Mouse (Mus musculus) neural tube, embryonic 12.5 days (tissue): ENCODE measurements around the gene Ryr1. TPM values are rescaled to one million over a fixed set of nuclear protein-coding genes. Genes with fewer than 3 reads are reported as not detected.
A peak's percentile ranks its signal among the peaks of the same experiment; 100 is the strongest.

Source experiments
- ATAC-seq: fragments of 200-750 bp; cut with Nextera tagmentation; 2 replicates; pipeline ENCODE4 v1.8.0; 2017; ENCODE audit warnings: low read depth, mild to moderate bottlenecking, moderate TSS enrichment, moderate library complexity; ENCODE audit not compliant: low FRiP score
- H3K27ac ChIP-seq: fragments of 300-500 bp; sonication (generic); 2 replicates; pipeline ENCODE4 v1.5.1; 2016
- H3K27me3 ChIP-seq: fragments of 300-500 bp; sonication (generic); replicated peaks from 2 replicates; pipeline ENCODE4 v1.6.1; 2016; ENCODE audit warnings: mild to moderate bottlenecking
- H3K36me3 ChIP-seq: fragments of 300-500 bp; sonication (generic); 2 replicates; pipeline ENCODE4 v1.6.1; 2016; ENCODE audit warnings: mild to moderate bottlenecking
- H3K4me1 ChIP-seq: fragments of 300-500 bp; sonication (generic); 2 replicates; pipeline ENCODE4 v1.6.1; 2016
- H3K4me2 ChIP-seq: fragments of 300-500 bp; sonication (generic); replicated peaks from 2 replicates; pipeline ENCODE4 v1.6.1; 2016; ENCODE audit warnings: mild to moderate bottlenecking
- H3K4me3 ChIP-seq: fragments of 300-500 bp; sonication (generic); 2 replicates; pipeline ENCODE4 v1.5.1; 2016
- H3K9ac ChIP-seq: fragments of 300-500 bp; sonication (generic); 2 replicates; pipeline ENCODE4 v1.6.1; 2016; ENCODE audit warnings: mild to moderate bottlenecking
- H3K9me3 ChIP-seq: fragments of 300-500 bp; sonication (generic); 2 replicates; pipeline ENCODE4 v1.6.1; 2016; ENCODE audit warnings: mild to moderate bottlenecking
- WGBS: fragments of 180-500 bp; shearing (Covaris S2); methylation state at CpG from one replicate; pipeline ENCODE4 v1.1.7; 2016; 5-methylcytosine and 5-hydroxymethylcytosine counted together
- polyA plus RNA-seq: library from polyadenylated mRNA; unstranded; fragments of >200 nt; fragmentation: Nextera tagmentation; extraction: Ambion mirVana; gene quantifications from 2 replicates; pipeline ENCODE4 v1.2.1, GENCODE M21; 2016

Gene Ryr1
- polyA plus RNA-seq, 1 experiment from 2014 or later = 5.0 TPM

DNA sequence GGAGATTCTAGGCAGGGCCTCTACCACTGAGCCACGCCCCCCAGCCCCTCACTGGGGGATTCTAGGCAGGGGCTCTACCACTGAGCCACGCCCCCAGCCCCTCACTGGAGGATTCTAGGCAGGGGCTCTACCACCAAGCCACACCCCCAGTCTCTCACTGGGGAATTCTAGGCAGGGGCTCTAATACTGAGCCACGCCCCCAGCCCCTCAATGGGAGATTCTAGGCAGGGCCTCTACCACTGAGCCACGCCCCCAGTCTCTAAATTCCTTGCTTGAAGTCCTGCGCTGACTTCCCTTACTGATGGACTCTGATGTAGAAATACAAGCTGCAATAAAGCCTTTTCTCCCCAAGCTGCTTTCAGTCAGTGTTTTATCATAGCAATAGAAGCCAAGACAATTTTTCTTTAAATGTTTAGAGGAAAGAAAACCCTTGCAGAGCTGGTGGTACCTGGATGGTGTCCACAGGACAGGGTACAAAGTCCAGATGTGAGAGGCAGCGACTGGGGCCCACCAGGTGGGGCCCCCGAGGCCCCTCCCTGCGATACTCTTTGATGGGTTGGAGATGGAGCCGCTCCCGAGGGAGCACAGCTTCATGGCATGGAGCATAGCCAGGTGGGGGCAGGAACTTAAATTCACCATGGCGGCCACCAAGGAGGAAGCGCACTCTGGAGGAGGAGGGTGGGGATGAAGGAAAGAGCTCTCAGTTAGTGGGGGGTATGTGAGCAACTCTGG is 23.5 kb downstream of the Ryr1 start:
- no peak overlapping the region for H3K4me2 ChIP-seq
- H3K9ac ChIP-seq = no peak overlapping the region
- H3K27me3 ChIP-seq = no peaks in the 10 kb centered on the region
- no peaks in the 10 kb centered on the region for H3K9me3 ChIP-seq
- no peak overlapping the region for H3K4me3 ChIP-seq
- H3K36me3 ChIP-seq = no peaks in the 10 kb centered on the region
- 92% methylated on average over 12 of the region's 12 CpGs for WGBS
- H3K4me1 ChIP-seq = no peaks in the 10 kb centered on the region
- H3K27ac ChIP-seq = no peak overlapping the region
- no peak for ATAC-seq

GRCm38 (mm10) chr7:29097131-29097530 is 27.8 kb downstream of the Ryr1 start:
- Histone ChIP-seq H3K9ac (no peak overlapping the region), H3K4me2 (no peak overlapping the region), H3K4me1 (no peaks in the 10 kb centered on the region), H3K4me3 (no peak overlapping the region), H3K36me3 (no peaks in the 10 kb centered on the region), H3K27me3 (no peaks in the 10 kb centered on the region), H3K9me3 (no peaks in the 10 kb centered on the region), H3K27ac (no peak overlapping the region)
- ATAC-seq = no peak
- WGBS = 84% methylated on average over 16 of the region's 16 CpGs

DNA sequence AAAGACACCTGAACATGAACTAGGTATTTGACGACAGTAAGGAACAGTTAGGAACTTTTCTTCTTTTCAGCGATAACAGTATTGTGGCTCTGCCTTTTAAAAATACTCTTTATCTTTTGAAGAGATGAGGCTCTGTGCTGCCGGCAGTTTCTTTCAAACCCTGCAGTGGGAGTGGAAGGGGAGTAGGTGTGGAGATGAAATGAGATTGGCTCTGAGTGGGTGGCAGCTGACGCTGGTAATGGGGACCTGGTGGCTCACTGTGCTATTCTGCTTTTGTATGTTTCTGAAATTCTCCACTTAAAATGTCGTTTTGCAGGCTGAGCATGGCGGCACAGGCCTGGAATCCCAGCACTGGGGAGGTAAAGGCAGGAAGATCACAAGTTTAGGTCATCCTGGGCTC is 36.2 kb downstream of the Ryr1 start:
- H3K27ac ChIP-seq = no peak overlapping the region
- no peak overlapping the region for H3K9ac ChIP-seq
- H3K36me3 ChIP-seq = no peaks in the 10 kb centered on the region
- no peak overlapping the region for H3K4me3 ChIP-seq
- no peak for ATAC-seq
- H3K9me3 ChIP-seq = no peaks in the 10 kb centered on the region
- 85% methylated on average over 6 of the region's 6 CpGs for WGBS
- H3K27me3 ChIP-seq = no peaks in the 10 kb centered on the region
- H3K4me2 ChIP-seq = no peak overlapping the region
- no peaks in the 10 kb centered on the region for H3K4me1 ChIP-seq

GRCm38 (mm10) chr7:29086902-29087301 is 38.1 kb downstream of the Ryr1 start:
- H3K27me3 ChIP-seq = no peaks in the 10 kb centered on the region
- no peak for ATAC-seq
- no peaks in the 10 kb centered on the region for H3K9me3 ChIP-seq
- no peak overlapping the region for H3K4me3 ChIP-seq
- no peaks in the 10 kb centered on the region for H3K36me3 ChIP-seq
- H3K27ac ChIP-seq = no peak overlapping the region
- no peak overlapping the region for H3K9ac ChIP-seq
- 93% methylated on average over 10 of the region's 10 CpGs for WGBS
- no peak overlapping the region for H3K4me2 ChIP-seq
- no peaks in the 10 kb centered on the region for H3K4me1 ChIP-seq

- Histone ChIP-seq H3K36me3 (no peaks in the 10 kb centered on the region), H3K27ac (no peak overlapping the region), H3K4me1 (no peaks in the 10 kb centered on the region), H3K4me2 (no peak overlapping the region), H3K27me3 (no peaks in the 10 kb centered on the region), H3K4me3 (no peak overlapping the region), H3K9ac (no peak overlapping the region), H3K9me3 (no peaks in the 10 kb centered on the region)
- ATAC-seq = no peak
- WGBS = 91% methylated on average over 30 of the region's 30 CpGs
These were observed 39.0 kb downstream of the Ryr1 start for GRCm38 (mm10) chr7:29085981-29086380.

GRCm38 (mm10) chr7:29084411-29084810 is 40.6 kb downstream of the Ryr1 start:
- no peak overlapping the region for H3K4me2 ChIP-seq
- no peaks in the 10 kb centered on the region for H3K36me3 ChIP-seq
- no peak overlapping the region for H3K27ac ChIP-seq
- H3K4me1 ChIP-seq = no peaks in the 10 kb centered on the region
- no peak for ATAC-seq
- no peaks in the 10 kb centered on the region for H3K27me3 ChIP-seq
- WGBS = 86% methylated on average over 3 of the region's 3 CpGs
- H3K9me3 ChIP-seq = no peaks in the 10 kb centered on the region
- H3K4me3 ChIP-seq = no peak overlapping the region
- no peak overlapping the region for H3K9ac ChIP-seq

DNA sequence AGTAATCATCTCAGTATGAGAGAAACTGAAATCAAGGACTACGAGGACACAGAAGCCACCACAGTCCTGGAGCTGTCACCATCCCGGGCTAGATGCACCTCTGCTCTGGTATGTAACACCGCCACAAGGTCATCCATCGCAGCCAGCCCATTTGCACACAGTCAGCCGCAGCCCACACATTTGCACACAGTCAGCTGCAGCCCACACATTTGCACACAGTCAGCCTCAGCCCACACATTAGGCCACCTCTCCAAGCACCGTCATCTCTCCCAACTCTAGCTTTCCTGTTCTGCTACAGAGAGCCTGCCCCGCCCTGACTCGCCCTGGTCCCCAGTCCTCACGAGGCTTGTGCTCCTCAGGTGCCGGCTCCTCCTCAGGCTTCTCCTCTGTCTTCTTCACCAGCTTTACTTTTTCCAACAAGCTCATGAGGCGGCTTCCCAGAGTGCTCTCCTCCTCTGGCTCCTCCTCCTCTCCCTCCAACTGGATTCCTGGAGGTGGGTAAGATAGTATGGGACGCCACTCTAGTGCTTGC is 45.5 kb downstream of the Ryr1 start:
- 83% methylated on average over 12 of the region's 12 CpGs for WGBS
- H3K4me2 ChIP-seq = no peak overlapping the region
- H3K4me3 ChIP-seq = no peak overlapping the region
- H3K4me1 ChIP-seq = no peaks in the 10 kb centered on the region
- H3K9ac ChIP-seq = no peak overlapping the region
- no peaks in the 10 kb centered on the region for H3K9me3 ChIP-seq
- H3K27me3 ChIP-seq = 0 out of 2 replicates have a peak, but pooled peaks cover 6% of the 10 kb centered on the region
- H3K27ac ChIP-seq = no peak overlapping the region
- H3K36me3 ChIP-seq = no peaks in the 10 kb centered on the region
- ATAC-seq = no peak

GRCm38 (mm10) chr7:29076977-29077376 is 48.0 kb downstream of the Ryr1 start:
- H3K4me1 ChIP-seq = no peaks in the 10 kb centered on the region; the same call in 1 of the 2 replicates
- H3K4me3 ChIP-seq = no peak overlapping the region
- no peaks in the 10 kb centered on the region for H3K9me3 ChIP-seq
- 73% methylated on average over 9 of the region's 9 CpGs for WGBS
- no peak overlapping the region for H3K4me2 ChIP-seq
- H3K9ac ChIP-seq = no peak overlapping the region
- H3K36me3 ChIP-seq = no peaks in the 10 kb centered on the region
- no peak for ATAC-seq
- H3K27me3 ChIP-seq = peaks cover 17% of the 10 kb centered on the region; the same call in 1 of the 2 replicates
- no peak overlapping the region for H3K27ac ChIP-seq

DNA sequence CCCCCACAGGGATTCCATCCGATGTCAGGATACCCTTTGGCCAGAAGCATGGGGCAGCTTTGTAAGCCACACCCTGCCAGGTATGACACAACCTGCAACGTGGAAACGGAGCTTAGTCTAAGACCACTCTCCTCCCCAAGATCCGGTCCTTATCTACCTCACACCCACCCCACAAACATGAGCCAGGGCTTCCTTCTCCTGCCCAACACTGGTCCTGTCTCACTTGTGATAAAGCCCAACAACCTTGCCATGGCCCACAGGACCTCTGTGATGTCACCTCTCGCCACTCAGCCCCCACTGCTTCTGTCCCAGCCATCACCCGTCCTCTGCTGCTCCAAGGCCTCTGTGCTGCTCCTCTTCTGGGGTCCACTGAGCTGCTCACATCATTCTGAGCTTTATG is 49.8 kb downstream of the Ryr1 start:
- Histone ChIP-seq H3K27ac (no peak overlapping the region), H3K4me2 (no peak overlapping the region), H3K36me3 (no peaks in the 10 kb centered on the region), H3K4me1 (peaks cover 7% of the 10 kb centered on the region), H3K27me3 (peaks cover 19% of the 10 kb centered on the region; the same call in 1 of the 2 replicates), H3K9ac (no peak overlapping the region), H3K4me3 (no peak overlapping the region), H3K9me3 (no peaks in the 10 kb centered on the region)
- no peak for ATAC-seq
- 83% methylated on average over 6 of the region's 6 CpGs for WGBS

GRCm38 (mm10) chr7:29072689-29073088 is 52.3 kb downstream of the Ryr1 start:
- no peak overlapping the region for H3K4me3 ChIP-seq
- no peaks in the 10 kb centered on the region for H3K36me3 ChIP-seq
- peaks cover 29% of the 10 kb centered on the region for H3K27me3 ChIP-seq
- 47% methylated on average over 11 of the region's 11 CpGs for WGBS
- no peak overlapping the region for H3K9ac ChIP-seq
- peaks cover 13% of the 10 kb centered on the region for H3K4me1 ChIP-seq
- no peak for ATAC-seq
- H3K4me2 ChIP-seq = peak overlapping the region; percentile 68
- H3K9me3 ChIP-seq = no peaks in the 10 kb centered on the region
- no peak overlapping the region for H3K27ac ChIP-seq

DNA sequence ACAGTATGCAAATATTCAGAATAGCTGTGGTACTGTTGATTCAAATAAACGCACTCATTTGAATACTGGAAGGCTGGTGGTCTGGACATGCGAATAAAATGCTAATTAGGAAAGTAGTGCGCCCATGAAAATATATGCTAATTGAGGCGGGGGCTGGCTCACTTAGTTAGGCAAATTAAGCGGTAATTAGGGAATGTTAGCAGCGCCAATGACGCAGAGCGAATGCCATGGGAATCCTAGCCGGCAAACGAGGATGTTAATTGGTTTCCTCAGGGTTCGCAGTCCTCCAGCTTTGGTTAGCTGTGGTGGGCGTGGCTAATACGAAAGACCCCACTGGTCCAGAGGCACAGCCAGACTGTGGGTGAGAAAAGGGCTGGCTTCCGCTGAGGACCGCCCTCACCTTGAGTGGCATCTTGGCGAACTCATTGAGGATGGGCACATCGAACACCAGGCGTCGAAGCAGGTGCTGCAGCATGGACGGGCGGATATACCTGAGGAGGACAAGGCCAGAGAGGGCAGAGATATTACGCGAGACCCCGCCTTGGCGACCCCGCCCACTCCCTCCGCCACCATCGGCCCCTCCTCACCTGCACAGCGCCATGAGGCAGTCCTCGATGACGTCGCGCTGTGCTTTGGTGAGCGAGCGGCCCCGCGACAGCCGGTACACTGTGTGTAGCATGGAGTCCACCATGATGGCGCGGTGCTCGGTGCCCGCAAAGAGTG is 53.6 kb downstream of the Ryr1 start:
- peak; percentile 90 for ATAC-seq
- Histone ChIP-seq H3K4me2 (peak overlapping the region; percentile 68), H3K4me1 (peaks cover 13% of the 10 kb centered on the region), H3K27me3 (peaks cover 42% of the 10 kb centered on the region), H3K27ac (0 out of 2 replicates have a peak overlapping the region, but pooled peaks have one; percentile 6), H3K9me3 (no peaks in the 10 kb centered on the region), H3K9ac (peak overlapping the region; percentile 30; the same call in 1 of the 2 replicates), H3K4me3 (peak overlapping the region; percentile 31), H3K36me3 (no peaks in the 10 kb centered on the region)
- 2% methylated on average over 42 of the region's 42 CpGs for WGBS

GRCm38 (mm10) chr7:29070364-29071168 is 54.4 kb downstream of the Ryr1 start:
- Histone ChIP-seq H3K36me3 (no peaks in the 10 kb centered on the region), H3K4me3 (no peak overlapping the region), H3K9me3 (no peaks in the 10 kb centered on the region), H3K27ac (peak overlapping the region; percentile 39; the same call in 1 of the 2 replicates), H3K27me3 (peaks cover 44% of the 10 kb centered on the region), H3K4me2 (peak overlapping the region; percentile 68), H3K4me1 (peaks cover 13% of the 10 kb centered on the region), H3K9ac (no peak overlapping the region)
- ATAC-seq = peak; percentile 83
- WGBS = 37% methylated on average over 12 of the region's 12 CpGs
